Mouse (Mus musculus) ES-E14 (cell line): Measurements from ENCODE around the gene Pgpep1l.

Experiments
- CHD2 ChIP-seq: IDR thresholded peaks from 2 replicates; pipeline ENCODE4 v1.6.1; 2014; ENCODE audit warnings: mild to moderate bottlenecking, low read depth, low read length, inconsistent platforms
- MAFK ChIP-seq: IDR thresholded peaks from 2 replicates; pipeline ENCODE4 v1.6.1; 2014; ENCODE audit warnings: mild to moderate bottlenecking, low read depth, low read length, inconsistent platforms; ENCODE audit not compliant: insufficient read depth
- ZC3H11A ChIP-seq: IDR thresholded peaks from 2 replicates; pipeline ENCODE4 v1.6.1; 2012; ENCODE audit warnings: low read depth, mild to moderate bottlenecking, inconsistent platforms, low read length, borderline replicate concordance
- ZNF384 ChIP-seq: IDR thresholded peaks from 2 replicates; pipeline ENCODE4 v1.6.1; 2012; ENCODE audit warnings: low read depth, low read length, inconsistent platforms

DNA sequence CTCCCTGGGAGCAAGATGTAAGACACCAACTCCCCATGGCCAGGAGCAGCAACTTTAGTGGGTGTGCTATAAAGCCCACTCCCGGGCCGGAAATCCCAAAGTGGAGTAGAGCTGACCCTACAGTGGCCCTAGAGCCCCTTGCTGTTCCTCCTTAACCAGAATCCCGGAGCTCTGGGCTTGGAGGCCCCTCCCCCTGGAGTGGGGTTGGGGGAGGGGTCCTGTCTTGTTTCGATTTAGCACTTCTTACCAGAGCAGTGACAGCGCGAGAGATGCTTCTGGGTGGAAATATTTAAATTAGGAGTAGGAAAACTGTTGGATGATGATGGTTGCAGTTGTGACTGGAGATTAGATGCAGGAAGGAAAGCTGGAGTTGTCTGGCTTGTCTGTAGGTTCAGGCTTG lies 35.5 kb downstream of the Pgpep1l start:
- TF ChIP-seq ZNF384 (no peak), ZC3H11A (no peak), CHD2 (no peak), MAFK (no peak)
